Mouse (Mus musculus) MN1 (cell line): ENCODE results near the gene Dst.

Experiments used
- DNase-seq: peaks from one replicate; pipeline ENCODE4 v3.0.0-alpha.2; 2016; ENCODE audit warnings: low spot score

The Dst gene

GRCm38 (mm10) chr1:34028722-34029121 is 120.7 kb downstream of the Dst start:
- no peak for DNase-seq

- no peak for DNase-seq
Observed at GRCm38 (mm10) chr1:34030330-34031021, 122.5 kb downstream of the Dst start.

DNA sequence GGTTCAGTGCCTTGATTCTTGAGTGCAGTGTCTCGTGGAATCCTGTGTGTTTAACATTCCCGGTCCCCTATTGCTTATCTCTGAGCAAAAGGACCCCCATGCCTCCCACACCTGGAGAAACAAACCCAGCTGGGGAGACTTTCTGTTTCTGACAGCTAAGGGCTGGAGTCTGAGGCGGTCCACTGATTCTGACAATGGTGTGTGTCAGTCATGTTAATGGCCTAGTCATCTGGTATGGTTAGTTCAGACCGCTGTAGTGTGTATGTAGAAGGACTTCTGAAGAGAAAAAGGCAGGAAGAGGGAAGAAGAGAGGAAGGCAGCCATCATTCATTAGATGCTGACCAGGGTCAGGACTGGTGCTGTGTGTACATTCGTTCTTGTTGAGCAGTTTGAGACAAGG is 125.0 kb downstream of the Dst start:
- no peak for DNase-seq

- no peak for DNase-seq
Observed at GRCm38 (mm10) chr1:34033478-34033877, 125.5 kb downstream of the Dst start.

GRCm38 (mm10) chr1:34033958-34034357 is 125.9 kb downstream of the Dst start:
- DNase-seq, result no peak

GRCm38 (mm10) chr1:34036111-34036510 is 128.1 kb downstream of the Dst start:
- no peak for DNase-seq

- DNase-seq, result no peak
Observed at GRCm38 (mm10) chr1:34038571-34038970, 130.5 kb downstream of the Dst start.

- DNase-seq, result no peak
Observed at GRCm38 (mm10) chr1:34040049-34040448, 132.0 kb downstream of the Dst start.

DNA sequence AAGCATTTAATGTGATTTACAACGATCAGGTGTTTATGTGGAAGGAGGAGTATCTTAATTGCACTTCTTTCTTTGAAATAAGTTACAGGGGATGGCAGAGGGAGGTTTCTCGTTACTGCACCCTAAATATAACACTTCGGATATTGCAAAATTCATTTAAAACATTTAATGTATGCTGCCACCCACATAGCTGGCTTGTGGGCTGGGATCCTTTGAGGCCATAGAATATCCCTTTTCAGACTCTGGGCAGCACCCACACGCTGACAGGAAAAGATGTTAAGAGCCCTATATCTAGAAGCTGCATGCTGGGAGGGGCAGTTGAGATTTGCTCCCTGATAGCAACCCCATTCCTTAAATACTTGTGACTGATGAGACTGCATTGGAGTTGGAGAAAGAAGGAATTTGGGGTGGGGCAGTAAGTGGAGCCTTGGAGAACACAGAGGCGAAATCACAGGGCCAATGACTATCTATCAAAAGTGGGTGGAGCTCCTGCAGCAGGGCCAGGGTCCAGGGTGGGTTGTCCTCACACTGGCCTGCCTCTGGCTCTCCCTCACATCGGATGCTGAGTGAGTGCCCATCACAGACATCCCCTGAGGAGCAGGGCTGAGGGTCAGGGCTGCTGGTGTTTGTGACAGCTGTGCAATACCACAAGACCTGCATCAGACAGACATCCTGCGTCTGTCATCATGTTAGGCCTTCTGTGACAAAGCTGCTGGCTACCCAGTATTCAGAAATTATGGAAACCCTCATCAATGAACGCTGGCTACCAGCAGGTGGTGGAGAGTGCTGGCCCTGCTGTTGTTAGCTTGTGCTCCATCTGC is 133.1 kb downstream of the Dst start:
- DNase-seq, result peak; percentile 40

DNA sequence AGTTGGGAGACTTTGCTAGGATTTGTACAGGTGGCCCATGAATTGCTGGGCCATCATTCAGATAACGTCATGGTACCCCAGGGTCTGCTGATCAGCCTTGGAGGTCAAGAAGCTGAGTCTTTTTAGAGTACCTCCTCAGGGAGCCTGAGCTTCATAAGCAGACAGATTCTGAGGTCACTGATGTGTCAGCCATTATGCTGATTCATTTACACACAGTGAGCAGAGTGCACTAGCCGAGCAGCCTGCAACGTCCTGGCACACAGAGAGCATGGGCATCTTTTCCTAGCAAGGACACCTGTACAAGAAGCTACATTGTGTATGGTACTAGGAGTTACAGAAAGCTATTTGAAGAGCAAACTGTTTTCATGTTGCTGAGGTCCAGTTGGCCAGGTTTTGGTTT is 134.3 kb downstream of the Dst start:
- DNase-seq, result no peak

DNA sequence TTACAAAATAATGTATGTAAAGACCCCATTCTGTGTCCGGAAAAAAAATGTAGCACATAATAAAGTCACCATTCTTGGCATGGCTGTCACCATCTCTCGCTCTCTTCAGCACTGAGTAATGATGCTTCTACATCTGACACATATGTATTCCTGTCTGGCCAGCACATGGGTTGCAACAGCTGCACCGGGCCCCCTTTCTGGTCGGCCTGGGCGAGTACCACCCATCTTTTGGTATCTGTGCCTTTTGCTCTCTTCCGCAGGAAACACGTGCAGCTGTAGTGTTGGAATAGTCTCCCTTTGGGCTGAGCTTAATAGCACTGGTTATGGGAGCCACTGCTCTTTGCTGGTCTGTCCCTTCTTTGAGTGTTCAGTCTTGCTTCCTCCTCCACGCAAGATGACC is 135.3 kb downstream of the Dst start:
- DNase-seq, result no peak

DNA sequence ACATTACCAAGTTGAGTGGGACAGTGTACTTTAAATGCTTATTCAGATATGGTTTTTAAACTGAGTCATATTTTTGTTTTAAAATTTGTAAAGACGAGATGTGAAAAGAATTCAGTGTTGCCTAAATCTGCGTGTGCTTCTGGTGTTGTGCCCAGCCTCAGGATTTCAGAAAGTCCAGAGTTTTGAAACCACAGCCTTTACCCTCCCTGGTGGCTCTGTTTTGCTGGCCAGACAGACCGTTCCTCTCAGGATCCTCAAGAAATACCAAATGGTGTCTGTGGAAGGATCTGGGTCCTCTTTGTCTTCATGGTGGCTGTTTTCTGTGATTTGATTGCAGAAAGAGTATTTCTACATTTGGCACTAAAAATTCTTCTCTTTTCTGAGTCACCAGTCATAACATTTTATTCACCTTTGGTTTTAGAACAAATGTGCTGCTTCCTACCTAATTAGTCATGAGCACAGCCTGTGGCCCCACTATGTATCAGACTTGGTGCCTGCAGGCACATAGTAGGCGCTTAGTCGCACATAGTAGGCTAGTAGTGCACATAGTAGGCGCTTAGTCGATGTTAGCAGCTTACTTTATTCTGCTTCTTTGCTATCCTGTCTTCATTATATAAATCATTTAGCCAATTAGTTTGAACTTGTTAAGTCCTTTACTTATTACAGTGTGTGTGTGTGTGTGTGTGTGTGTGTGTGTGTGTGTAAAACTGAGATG is 136.0 kb downstream of the Dst start:
- DNase-seq, result no peak

DNA sequence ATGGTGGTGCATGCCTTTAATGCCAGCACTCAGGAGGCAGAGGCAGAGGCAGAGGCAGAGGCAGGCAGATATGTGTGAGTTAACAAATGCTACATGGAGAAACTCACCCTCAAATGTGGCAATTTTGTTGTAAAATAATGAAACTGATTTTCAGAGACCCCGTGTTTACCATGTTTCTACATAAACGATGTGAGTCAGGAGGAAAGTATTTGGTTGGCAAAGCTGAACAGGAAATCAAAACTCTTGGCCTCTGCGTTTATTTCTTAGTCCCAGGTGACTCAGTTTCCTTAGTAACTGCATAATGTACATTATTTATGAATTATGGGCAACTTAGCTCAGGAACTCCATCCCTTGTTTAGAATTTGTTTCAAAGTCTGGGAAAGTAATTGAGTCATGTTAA is 136.7 kb downstream of the Dst start:
- DNase-seq, result no peak

GRCm38 (mm10) chr1:34047285-34047684 is 139.3 kb downstream of the Dst start:
- DNase-seq, result no peak

DNA sequence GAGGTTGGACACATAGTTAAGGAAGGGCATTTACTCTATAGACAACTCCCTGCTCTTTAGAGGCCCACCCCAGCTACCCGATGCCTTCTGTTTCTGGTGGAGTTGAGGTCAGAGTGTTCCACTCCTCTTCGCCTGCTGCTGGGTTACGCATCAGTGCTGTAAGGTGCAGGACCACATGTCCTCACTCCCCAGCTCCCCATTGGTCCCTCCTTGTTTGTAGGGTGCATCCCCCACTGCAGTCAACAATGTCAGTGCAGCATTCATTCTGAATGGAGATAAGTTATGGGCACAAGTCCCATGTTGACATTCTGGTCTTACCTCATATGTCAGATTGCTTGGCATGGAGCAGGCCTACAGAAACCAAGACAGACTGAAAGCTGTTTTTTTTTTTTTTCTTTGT is 143.2 kb downstream of the Dst start:
- no peak for DNase-seq

DNA sequence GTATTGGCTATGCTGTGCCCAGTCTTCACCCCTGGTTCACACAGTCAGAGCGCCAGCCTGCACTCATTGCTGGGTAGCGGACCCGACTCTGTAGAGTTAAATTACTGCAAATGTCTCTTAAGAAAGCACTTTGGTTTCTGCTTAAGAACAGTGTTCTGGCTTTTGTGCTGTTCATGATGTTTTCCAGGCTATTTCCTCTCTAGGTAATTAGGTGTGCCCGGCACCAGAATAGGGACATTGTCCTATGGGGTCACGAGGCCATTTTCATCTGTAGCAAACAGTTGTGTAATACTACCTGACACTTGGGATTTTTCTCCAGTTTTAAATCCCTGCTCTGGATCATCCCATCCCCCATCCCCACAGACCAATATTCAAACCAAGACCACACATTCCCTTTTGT is 144.4 kb downstream of the Dst start:
- no peak for DNase-seq

GRCm38 (mm10) chr1:34054970-34055369 is 146.9 kb downstream of the Dst start:
- no peak for DNase-seq

GRCm38 (mm10) chr1:34056658-34057057 is 148.6 kb downstream of the Dst start:
- no peak for DNase-seq

DNA sequence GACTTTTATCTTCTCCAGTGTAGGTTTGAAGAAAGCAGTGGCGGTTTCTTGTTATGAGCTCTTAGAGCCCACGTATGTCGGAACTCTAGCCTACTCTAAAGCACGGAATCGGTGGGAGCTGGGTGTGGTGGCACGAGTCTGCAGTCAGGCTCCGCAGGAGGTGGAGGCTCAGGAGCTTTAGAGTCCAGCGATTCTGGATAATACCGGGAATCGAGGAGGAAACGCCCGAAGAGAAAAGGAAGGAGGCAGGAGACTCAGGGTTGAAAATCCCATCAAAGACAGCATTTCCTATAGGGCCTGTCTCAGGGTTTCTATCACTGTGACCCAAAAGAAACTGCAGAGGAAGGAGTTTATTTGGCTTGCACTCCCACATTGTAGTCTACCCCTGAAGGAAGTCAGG is 151.2 kb downstream of the Dst start:
- no peak for DNase-seq

DNA sequence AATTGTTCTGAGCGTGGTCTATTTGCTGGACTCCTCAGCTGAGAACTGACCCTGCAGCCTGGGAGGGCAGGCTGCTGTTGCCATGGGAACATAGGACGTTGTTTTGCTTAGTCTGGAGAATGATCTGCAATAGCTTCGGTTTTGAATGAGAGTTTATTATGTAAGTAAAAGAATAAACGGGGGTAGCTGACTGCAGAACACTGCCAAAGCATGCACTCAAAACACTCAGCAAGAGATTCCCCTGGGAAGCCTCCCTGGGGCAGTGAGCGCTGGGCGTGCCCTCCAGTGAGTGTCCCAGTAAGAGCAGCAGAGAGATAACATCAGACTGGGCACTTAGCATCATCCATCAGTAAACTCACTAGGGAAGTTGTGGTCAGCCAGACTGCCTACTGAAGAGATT is 152.4 kb downstream of the Dst start:
- peak; percentile 97 for DNase-seq

DNA sequence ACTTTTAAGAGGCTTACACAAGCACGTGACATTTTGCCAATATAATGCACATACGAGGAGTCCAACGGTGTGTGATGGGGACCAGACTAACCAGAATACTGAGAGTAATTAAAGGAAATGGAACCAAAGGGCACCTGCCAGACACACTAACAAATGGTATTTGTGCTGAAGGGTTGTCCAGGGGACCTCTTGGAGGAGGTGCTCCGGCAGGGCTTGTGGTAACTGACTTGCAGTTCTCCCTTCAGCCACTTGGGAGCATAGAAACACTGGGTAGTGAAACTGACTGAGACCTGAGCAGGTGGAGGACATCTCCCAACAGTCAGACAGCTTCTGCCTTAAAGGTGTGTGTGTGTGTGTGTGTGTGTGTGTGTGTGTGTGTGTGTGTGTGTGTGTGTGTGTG is 153.1 kb downstream of the Dst start:
- peak; percentile 93 for DNase-seq

- no peak for DNase-seq
Observed at GRCm38 (mm10) chr1:34061860-34062259, 153.8 kb downstream of the Dst start.

GRCm38 (mm10) chr1:34063943-34064342 is 155.9 kb downstream of the Dst start:
- DNase-seq, result no peak
